Mouse (Mus musculus) spleen, postnatal 36 days (tissue): ENCODE measurements around the gene Cemip2.

Source experiments
- DNase-seq, 2 experiments: peaks; one replicate each; pipeline ENCODE4 v3.0.0; 2022; ENCODE audit warnings: low spot score in 2 of 2, mixed read lengths in 1 of 2

The Cemip2 gene

DNA sequence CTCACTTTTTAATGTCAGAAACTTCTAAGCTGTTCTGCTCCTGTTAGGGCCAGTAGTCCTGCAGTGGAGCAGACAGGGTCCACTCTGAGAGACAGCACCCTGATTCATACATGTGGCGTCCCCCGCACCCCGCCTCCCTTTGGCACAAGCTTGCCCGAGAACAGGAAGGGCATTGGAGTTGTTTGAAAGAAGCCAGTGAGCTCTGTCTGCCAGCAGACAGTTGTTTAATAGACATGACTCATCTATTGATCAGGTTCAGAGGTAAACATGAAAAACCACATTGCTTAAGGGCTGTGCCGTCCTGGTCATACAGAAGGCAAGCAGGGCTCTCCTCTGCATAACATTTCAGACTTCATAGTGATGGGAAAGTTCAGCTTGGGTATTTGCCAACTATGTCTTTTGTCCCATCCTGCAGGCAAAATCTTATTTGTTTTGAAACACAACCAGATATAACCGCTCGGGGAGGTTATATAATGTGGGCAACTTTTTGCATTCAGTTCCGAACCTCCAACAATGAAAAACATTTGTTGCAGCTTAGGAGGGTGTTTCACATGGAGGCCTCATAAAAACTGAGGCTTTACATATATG is 36.4 kb downstream of the Cemip2 start:
- DNase-seq, result no peak

DNA sequence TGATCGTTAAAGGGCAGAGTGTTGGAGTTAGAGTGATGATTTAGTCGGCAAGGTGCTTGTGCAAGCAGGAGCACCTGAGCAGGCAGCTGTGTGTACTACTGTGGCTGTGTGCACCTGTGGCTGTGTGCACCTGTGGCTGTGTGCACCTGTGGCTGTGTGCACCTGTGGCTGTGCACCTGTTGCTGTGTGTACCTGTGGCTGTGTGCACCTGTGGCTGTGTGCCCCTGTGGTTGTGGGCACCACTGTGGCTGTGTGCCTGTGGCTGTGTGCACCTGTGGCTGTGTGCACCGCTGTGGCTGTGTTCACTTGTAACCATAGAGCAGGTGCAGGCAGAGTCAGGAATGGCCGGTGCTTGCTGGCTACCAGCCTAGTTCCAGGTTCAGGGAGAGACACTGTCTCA is 38.1 kb downstream of the Cemip2 start:
- DNase-seq, result no peak

GRCm38 (mm10) chr19:21818021-21818725 is 40.0 kb downstream of the Cemip2 start:
- DNase-seq, result peak; percentile 30 to 48

- no peak for DNase-seq
Measured at GRCm38 (mm10) chr19:21819585-21819984, 41.4 kb downstream of the Cemip2 start.

DNA sequence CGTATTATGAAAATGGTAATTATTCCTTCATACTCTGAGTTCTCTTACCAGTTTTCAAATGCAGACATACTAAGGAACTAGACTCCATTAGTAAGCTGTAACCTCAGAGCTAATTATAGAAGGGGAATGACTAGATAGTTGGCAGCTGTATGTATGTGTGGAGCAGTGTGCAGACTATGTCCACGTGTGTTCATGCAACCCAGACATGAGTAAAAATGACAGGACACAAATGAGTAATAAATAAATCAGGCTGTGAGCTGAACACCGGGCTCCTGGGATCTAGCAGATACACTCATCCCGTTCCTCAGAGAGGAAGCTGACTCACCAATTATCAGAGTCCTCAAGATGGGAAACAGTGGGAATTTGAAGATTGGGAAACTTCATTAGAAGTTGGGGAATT is 42.0 kb downstream of the Cemip2 start:
- no peak for DNase-seq

DNA sequence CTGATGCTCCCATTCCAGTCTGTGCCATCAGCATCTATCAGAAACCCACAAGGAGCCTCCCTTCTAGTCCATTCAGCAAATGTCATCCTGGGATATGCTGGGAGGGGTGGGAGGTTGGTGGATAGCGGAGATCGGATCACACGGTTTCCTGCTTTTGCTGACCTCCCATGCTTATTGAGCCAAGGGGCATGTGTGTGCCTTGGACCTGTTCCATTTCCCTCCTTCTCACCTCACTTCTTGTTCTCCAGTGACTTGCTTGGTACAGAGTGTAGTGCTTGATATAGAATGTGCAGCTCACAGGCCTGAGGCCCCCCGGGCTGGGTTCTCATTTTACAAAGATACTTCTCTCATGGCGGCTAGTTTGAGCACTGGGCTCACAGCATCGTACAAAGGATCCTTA is 43.7 kb downstream of the Cemip2 start:
- DNase-seq, result no peak

- no peak for DNase-seq
Measured at GRCm38 (mm10) chr19:21824146-21824545, 46.0 kb downstream of the Cemip2 start.

- DNase-seq, result no peak
Measured at GRCm38 (mm10) chr19:21825128-21825885, 47.2 kb downstream of the Cemip2 start.

DNA sequence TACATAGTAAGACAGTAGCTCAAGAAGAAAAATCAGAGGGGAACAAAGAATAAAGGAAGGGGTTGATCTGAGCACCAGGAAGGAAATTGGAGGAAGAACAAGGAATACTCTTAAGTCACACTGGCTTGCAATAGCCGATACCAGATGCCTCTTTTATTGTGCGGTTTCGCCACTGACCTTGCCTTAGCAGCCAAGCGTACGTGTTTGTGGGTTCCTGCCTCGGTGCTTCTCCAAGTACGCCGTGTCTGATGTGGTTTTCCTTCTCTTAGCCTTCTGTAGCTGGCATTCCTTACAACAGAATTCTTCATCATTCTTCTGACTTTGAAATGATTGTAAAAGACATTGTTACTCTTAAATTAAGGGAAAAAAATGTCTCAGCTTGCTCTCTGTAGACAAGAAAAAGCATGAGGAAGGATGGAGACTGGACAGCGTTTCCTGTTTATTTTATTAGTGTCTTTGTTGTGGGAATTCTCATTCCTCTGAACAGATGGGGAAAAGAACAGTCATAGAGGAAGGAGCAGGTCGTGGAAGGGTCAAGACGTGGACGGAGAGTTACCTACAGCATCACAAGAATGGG is 55.4 kb downstream of the Cemip2 start:
- no peak for DNase-seq

DNA sequence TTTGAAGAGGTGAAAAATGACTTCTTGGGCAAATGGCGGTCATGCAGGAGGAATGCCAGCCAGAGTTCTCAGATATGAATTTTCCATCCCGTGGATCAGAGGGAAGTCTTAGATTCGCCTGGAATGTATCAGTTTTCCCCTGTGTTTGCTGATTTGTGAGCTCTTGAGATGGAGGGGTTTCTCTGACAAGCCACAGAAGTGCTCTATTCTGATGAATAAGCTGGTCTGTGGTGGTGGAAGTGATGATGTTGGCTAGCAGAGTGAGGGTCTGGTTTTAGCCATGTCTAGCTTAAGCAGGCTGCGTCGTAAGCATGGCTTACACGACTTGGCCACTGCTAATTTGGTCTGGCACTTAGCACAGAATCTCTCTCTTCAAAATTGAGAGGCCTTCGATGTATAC is 56.8 kb downstream of the Cemip2 start:
- no peak for DNase-seq

- DNase-seq, result no peak
Measured at GRCm38 (mm10) chr19:21850721-21851120, 72.6 kb downstream of the Cemip2 start.

DNA sequence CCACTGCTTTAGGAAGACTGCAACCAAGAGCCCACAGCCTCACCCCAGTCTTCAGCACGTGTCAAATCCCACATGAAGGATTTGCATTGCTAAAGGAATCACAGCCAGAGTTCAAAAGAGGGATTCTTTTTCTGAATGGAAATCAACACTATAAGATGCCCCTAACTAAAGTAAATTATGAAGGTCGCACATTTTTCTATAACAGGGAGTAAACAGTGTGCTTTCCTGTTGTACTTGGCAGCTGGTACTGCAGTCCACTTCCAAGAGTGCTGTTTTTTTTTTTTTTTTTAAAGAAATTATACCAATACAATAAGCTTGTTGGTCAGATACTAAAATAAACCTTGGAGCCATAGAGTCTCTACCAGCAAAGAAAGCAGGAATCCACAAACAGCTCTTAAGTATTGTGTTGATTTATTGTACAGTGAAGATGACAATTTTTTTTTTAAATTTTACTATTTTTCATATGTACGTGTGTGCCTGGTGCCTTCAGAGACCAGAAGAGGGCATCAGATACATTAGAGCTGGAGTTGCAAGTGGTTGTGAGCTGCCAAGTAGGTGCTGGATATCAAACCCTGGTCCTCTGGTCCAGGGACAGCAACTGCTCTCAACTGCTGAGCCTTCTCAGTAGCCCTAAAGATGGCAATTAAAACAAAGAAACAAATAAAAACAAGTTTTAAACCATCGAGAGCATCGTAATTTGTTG is 76.5 kb downstream of the Cemip2 start:
- no peak for DNase-seq

DNA sequence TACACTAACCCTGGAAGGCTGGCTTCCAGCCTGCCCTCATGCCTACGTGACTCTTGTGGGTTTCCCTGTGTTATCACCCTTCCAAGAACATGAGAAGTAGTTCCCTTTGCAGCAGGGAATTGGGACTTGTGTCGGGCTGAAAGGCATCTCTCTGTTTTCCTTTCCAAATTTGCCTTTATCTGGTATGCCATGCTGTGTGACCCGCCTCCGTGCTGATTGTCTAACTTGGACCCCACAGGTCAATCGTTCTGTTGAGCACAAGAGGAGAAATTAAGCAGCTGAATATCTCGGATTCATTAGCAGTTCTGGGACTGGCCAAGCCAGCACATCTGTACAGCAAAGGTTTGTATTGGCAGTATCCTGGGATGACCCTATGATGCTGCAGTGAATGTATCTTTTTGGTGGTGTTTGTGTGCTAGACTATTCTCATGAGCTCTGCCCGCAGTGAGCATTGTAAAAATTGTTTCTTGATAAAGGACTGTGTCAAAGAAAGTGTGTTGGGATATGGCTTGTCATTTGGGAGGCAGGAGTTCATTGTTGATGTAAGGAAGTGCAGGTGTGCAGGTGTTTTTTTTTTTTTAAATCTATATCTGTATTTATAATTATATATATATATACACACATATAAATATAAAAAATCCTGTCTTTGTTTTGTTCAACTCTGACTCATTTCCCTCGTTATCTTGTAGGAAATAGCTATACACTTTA is 77.4 kb downstream of the Cemip2 start:
- no peak for DNase-seq

DNA sequence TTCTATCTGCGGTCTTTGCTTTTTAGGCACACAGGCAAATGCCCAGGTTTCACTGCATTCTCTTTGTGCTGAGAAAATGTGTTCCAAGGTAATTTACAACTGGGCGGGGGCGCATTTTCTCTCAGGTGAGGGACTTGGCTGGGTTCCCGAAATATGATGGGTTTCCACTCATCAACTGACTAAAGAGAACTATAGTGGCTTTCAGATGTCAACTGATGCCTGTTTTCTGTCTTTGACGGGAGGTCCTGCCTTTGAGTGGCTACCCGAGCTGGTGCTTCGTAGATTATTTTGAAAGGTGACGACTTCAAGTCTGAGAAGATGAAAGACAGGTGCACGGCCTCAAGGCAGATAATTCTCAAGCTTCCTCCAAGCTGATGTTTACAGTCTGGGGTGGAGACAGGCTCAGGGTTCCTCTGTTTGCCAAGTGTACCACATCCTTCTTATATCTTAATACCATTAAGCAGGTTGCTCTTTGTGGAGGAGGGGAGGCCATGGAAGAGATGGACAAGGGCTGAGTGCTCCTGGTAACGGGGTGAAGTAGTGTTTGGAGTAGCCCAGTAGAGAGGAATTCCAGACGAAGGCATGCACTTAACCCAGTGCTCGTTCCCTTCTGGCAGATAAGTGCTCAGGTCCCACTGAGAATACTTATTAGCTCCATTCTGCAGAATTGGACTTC is 80.8 kb downstream of the Cemip2 start:
- DNase-seq, result no peak

DNA sequence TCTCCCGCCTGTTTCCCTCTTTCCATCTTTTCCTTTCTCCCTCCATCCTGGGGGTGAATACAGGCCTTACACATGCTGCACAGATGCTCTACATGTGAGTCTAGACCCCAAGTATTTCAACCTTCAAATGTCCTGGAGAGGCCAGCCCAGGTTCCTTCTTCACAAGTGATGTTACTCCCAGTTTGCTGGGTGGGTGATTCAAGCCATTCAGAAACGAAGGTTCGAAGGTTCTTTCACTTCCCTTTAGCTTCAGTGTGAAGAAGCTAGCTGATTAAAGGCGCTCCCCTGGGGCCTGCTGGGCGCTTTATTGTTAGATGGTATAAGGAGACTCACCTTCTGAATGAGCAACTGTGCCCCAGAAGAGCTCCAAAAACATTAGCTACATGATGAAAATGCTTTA is 82.0 kb downstream of the Cemip2 start:
- peak; percentile 85 to 90 for DNase-seq

DNA sequence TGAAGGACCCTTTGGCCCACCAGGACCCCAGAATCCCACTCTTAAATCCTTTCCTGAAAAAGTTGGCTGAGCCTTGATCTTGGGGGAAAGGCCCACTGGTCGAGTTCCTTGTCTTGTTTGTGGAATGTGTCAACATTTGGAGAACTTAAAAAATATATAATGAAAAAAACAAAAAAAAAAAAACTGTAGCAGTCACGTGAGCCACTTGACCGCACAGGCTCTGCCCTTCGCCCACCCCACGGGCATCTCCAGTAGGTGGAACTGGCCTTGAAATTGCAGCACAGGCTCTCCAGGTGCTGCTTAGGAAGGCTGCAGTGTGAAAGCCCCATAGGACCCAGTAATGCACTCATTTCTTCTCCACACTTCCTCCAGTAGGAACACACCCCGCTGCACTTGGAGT is 82.8 kb downstream of the Cemip2 start:
- peak; percentile 22 to 30 for DNase-seq

- peak; percentile 65 to 74 for DNase-seq
Measured at GRCm38 (mm10) chr19:21862289-21862990, 84.3 kb downstream of the Cemip2 start.

DNA sequence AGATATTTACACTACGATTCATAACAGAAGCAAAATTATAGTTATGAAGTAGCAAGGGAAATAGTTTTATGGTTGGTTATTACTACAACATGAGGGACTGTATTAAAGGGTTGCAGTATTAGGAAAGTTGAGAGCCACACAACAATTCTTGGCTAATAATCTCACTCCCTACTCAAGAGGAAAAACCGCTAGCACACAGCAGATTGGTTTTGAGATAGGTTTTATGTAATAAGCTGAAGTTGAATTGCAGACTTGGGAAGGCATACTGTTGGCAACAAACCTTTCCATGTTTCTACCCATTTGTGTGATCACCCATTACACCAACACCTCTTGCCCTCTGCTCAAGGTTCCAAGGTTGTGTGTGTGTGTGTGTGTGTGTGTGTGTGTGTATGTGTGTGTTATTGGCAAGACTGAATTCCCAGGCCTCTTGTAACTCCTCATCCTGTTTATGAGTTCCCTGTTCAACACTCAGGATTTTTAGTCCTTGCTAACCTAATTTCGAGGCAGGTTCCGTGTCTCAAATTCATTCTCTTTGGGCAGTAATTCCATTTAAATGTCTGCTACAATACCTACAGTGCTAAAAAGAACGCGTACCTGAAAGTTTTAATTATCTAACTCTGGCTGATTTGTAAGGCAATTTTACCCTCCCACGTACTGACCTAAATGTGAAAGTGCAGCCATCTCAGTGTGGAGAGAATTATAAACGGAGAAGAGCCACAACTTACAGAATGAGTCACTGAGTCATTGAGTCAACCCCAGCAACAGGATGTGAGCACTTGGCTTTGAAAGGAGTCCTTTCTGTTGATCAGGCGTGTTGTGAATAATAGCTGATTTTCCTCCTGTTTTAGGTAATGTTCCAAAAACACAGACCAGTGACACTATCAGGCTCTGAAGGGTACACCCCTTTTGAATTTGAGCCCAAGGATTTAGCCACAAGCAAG is 85.1 kb downstream of the Cemip2 start:
- DNase-seq, result peak; percentile 13 to 31
